Mouse (Mus musculus): ENCODE measurements at regions not wholly inside any gene's neighbourhood (a gene's known extent, or its start where the extent isn't known, plus 50 kb on each side); places are given as distances from the start of the nearest gene placed in this dataset.

GRCm38 (mm10) chr9:117904621-117905020 is 135.7 kb upstream of the Azi2 start:
- no peaks in the 10 kb centered on the region for H3K4me1 ChIP-seq
- no peak overlapping the region for H3K27ac ChIP-seq
- no peak for ATAC-seq
- no peaks in the 10 kb centered on the region for H3K27me3 ChIP-seq
- no peak overlapping the region for H3K9ac ChIP-seq
- H3K9me3 ChIP-seq (replicated peaks) = no peaks in the 10 kb centered on the region
- H3K4me2 ChIP-seq = no peak overlapping the region
- WGBS = 92% methylated on average over 8 of the region's 8 CpGs
- no peak overlapping the region for H3K4me3 ChIP-seq
- H3K36me3 ChIP-seq (ENCODE audit: poor library complexity, severe bottlenecking) = no peaks in the 10 kb centered on the region

DNA sequence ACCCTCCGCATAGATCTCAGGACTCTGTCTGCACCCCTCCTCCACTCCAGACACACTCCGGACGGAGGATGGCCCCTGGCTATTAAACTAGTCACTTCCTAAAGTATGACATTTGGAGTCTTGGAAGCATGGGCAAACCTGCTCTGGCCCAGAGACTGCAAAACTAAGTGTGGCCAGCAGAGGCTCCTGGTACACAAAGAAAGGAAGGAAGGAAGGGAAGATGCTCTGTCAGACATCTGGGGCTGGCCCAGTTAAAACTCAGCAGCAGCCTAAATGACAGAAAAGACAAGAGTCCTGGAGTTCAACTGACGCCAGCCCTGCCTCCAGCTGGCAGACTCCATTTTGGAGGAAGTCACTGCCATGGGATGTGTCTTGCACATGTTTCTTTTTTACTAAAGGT is 137.3 kb upstream of the Azi2 start:
- Histone ChIP-seq H3K4me1 (no peaks in the 10 kb centered on the region), H3K4me2 (no peak overlapping the region), H3K4me3 (no peak overlapping the region), H3K36me3 (ENCODE audit: poor library complexity, severe bottlenecking) (no peaks in the 10 kb centered on the region), H3K9ac (no peak overlapping the region), H3K9me3 (replicated peaks) (no peaks in the 10 kb centered on the region), H3K27me3 (no peaks in the 10 kb centered on the region), H3K27ac (no peak overlapping the region)
- no peak for ATAC-seq
- 69% methylated on average over 4 of the region's 4 CpGs for WGBS

DNA sequence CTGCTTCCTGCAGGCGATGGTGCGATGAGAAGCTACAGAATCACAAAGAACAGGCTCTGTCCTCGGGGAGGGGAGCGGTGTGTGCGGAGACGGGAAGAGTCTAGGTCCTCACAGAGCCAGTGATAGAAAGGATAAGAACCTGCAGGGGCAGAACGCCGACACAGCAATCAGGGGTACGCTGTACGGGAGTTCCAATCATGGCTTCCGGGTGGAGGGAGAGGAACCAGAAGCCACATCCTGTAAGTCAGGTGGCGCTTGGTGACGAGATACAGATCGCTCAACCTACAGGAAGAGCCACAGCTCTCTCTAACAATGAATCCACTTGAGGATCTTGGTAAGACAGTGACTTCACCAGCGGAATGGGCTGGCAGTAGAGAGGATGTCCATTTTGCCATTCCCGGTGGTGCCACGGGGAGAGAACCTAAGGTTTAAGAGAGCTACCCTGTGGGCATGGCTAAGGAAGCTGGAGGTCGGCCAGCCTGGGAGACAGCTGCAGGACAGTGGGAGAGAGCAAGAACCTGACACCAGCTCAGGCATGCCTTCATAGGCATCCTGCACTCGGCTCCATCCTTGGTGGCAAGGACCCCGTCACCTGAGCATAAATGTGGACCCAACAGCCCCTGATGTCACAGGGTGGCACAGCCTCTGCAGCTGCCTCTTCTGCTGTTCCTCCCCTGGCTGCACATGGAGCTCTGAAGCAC is 137.9 kb upstream of the Azi2 start:
- no peaks in the 10 kb centered on the region for H3K27me3 ChIP-seq
- H3K9ac ChIP-seq = no peak overlapping the region
- H3K4me3 ChIP-seq = no peak overlapping the region
- H3K9me3 ChIP-seq (replicated peaks) = no peaks in the 10 kb centered on the region
- H3K36me3 ChIP-seq (ENCODE audit: poor library complexity, severe bottlenecking) = no peaks in the 10 kb centered on the region
- no peak for ATAC-seq
- no peaks in the 10 kb centered on the region for H3K4me1 ChIP-seq
- H3K4me2 ChIP-seq = no peak overlapping the region
- no peak overlapping the region for H3K27ac ChIP-seq
- WGBS = 90% methylated on average over 20 of the region's 20 CpGs

DNA sequence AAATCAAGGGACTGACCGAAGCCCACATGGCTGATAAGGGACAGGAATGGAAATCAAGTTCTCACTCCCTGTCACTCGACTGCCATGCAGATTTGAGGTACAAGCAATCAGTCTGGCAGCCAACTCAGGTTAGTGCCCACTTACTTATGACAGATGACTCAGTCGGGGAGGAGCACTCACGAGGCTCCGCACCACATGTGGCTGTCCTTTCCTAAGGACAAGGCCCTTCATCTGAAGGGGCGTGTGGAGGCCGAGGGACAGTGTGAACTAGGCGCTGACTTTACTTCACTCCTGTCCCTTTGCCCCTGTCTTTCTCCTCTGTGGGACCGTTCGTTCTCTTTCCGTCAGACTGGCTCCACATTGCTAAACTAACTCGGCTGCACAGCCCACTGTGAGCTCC is 139.7 kb upstream of the Azi2 start:
- H3K4me3 ChIP-seq = no peak overlapping the region
- no peak overlapping the region for H3K27ac ChIP-seq
- no peak for ATAC-seq
- H3K4me2 ChIP-seq = no peak overlapping the region
- WGBS = 88% methylated on average over 12 of the region's 12 CpGs
- no peaks in the 10 kb centered on the region for H3K27me3 ChIP-seq
- H3K4me1 ChIP-seq = no peaks in the 10 kb centered on the region
- no peaks in the 10 kb centered on the region for H3K9me3 ChIP-seq (replicated peaks)
- H3K36me3 ChIP-seq (ENCODE audit: poor library complexity, severe bottlenecking) = no peaks in the 10 kb centered on the region
- H3K9ac ChIP-seq = no peak overlapping the region

GRCm38 (mm10) chr9:117896517-117896916 is 143.8 kb upstream of the Azi2 start:
- Histone ChIP-seq H3K27me3 (no peaks in the 10 kb centered on the region), H3K4me3 (no peak overlapping the region), H3K36me3 (ENCODE audit: poor library complexity, severe bottlenecking) (no peaks in the 10 kb centered on the region), H3K4me1 (no peaks in the 10 kb centered on the region), H3K27ac (no peak overlapping the region), H3K9me3 (replicated peaks) (no peaks in the 10 kb centered on the region), H3K9ac (no peak overlapping the region), H3K4me2 (no peak overlapping the region)
- ATAC-seq = no peak
- WGBS = 85% methylated on average over 8 of the region's 8 CpGs

DNA sequence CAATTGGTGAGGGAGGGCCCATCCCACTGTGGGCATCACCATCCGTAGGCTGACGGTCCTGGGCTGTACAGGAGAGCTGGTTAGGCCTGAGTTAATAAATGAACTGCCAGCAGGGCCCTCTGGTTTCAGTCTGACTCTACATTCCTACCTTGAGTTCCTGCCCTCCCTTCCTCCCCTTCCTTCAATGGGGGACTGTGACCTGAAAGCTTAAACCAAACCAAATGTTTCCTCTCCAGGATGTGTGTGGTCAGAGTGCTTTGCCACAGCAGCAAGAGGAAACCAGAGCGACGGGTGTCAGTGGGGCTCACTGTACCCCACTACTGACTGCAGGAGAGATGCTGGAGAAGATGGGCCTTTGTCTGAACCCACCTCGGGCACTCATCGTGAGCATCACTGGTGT is 147.7 kb upstream of the Azi2 start:
- H3K9ac ChIP-seq = no peak overlapping the region
- H3K36me3 ChIP-seq (ENCODE audit: poor library complexity, severe bottlenecking) = no peaks in the 10 kb centered on the region
- 88% methylated on average over 6 of the region's 6 CpGs for WGBS
- no peaks in the 10 kb centered on the region for H3K27me3 ChIP-seq
- H3K4me1 ChIP-seq = no peaks in the 10 kb centered on the region
- no peak overlapping the region for H3K4me3 ChIP-seq
- H3K27ac ChIP-seq = no peak overlapping the region
- no peak overlapping the region for H3K4me2 ChIP-seq
- H3K9me3 ChIP-seq (replicated peaks) = no peaks in the 10 kb centered on the region
- ATAC-seq = no peak

GRCm38 (mm10) chr9:117873172-117873571 is 167.1 kb upstream of the Azi2 start:
- H3K4me2 ChIP-seq = peak overlapping the region; percentile 89
- H3K9me3 ChIP-seq (replicated peaks) = no peaks in the 10 kb centered on the region
- peaks cover 27% of the 10 kb centered on the region for H3K4me1 ChIP-seq
- peaks cover 16% of the 10 kb centered on the region for H3K27me3 ChIP-seq
- ATAC-seq = no peak; the same call in 1 of the 2 replicates
- no peak overlapping the region for H3K27ac ChIP-seq
- H3K9ac ChIP-seq = peak overlapping the region; percentile 78
- no peaks in the 10 kb centered on the region for H3K36me3 ChIP-seq (ENCODE audit: poor library complexity, severe bottlenecking)
- H3K4me3 ChIP-seq = peak overlapping the region; percentile 65
- WGBS = 35% methylated on average over 8 of the region's 8 CpGs

- ATAC-seq = peak; percentile 84
- Histone ChIP-seq H3K9ac (peak overlapping the region; percentile 78), H3K4me3 (peak overlapping the region; percentile 65), H3K4me2 (peak overlapping the region; percentile 89), H3K9me3 (replicated peaks) (no peaks in the 10 kb centered on the region), H3K27ac (peak overlapping the region; percentile 53), H3K4me1 (peaks cover 27% of the 10 kb centered on the region), H3K27me3 (peaks cover 16% of the 10 kb centered on the region), H3K36me3 (ENCODE audit: poor library complexity, severe bottlenecking) (no peaks in the 10 kb centered on the region)
- under 1% methylated on average over 64 of the region's 70 CpGs for WGBS
Observed at GRCm38 (mm10) chr9:117872387-117873081, 167.8 kb upstream of the Azi2 start.

DNA sequence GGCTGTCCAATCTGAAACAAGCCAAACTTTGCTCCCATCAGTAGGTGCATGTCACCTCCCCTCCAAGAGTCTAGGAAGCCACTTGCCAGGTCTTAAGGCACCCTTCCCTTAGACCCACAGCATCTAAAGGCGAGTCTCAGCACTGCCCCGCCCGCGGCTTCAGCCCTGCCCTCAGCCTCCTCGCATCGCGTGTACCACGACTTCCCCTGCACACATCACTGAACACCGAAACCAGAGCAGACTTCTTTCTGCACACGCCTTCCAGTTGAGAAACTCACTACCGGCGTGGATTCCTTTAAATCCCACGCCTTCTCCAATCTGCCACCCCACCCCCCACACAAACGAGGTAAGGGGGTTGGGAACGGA is 168.3 kb upstream of the Azi2 start:
- H3K36me3 ChIP-seq (ENCODE audit: poor library complexity, severe bottlenecking) = no peaks in the 10 kb centered on the region
- H3K4me2 ChIP-seq = peak overlapping the region; percentile 89
- H3K9ac ChIP-seq = peak overlapping the region; percentile 78
- WGBS = under 1% methylated on average over 15 of the region's 15 CpGs
- H3K4me1 ChIP-seq = peaks cover 27% of the 10 kb centered on the region
- ATAC-seq = peak; percentile 54
- H3K27ac ChIP-seq = peak overlapping the region; percentile 53
- peaks cover 16% of the 10 kb centered on the region for H3K27me3 ChIP-seq
- no peaks in the 10 kb centered on the region for H3K9me3 ChIP-seq (replicated peaks)
- H3K4me3 ChIP-seq = peak overlapping the region; percentile 65

GRCm38 (mm10) chr9:117870616-117871015 is 169.7 kb upstream of the Azi2 start:
- 18% methylated on average over 11 of the region's 11 CpGs for WGBS
- Histone ChIP-seq H3K36me3 (ENCODE audit: poor library complexity, severe bottlenecking) (no peaks in the 10 kb centered on the region), H3K4me1 (peaks cover 27% of the 10 kb centered on the region), H3K4me2 (peak overlapping the region; percentile 89), H3K27ac (no peak overlapping the region), H3K27me3 (peaks cover 16% of the 10 kb centered on the region), H3K4me3 (peak overlapping the region; percentile 65; the same call in 1 of the 2 replicates), H3K9me3 (replicated peaks) (no peaks in the 10 kb centered on the region), H3K9ac (no peak overlapping the region)
- ATAC-seq = peak; percentile 39; the same call in 1 of the 2 replicates

- 92% methylated on average over 3 of the region's 3 CpGs for WGBS
- H3K4me2 ChIP-seq = no peak overlapping the region
- H3K36me3 ChIP-seq (ENCODE audit: poor library complexity, severe bottlenecking) = no peaks in the 10 kb centered on the region
- no peak for ATAC-seq
- no peak overlapping the region for H3K27ac ChIP-seq
- no peak overlapping the region for H3K9ac ChIP-seq
- no peaks in the 10 kb centered on the region for H3K9me3 ChIP-seq (replicated peaks)
- H3K27me3 ChIP-seq = no peaks in the 10 kb centered on the region
- 0 out of 2 replicates have a peak, but pooled peaks cover 3% of the 10 kb centered on the region for H3K4me1 ChIP-seq
- H3K4me3 ChIP-seq = no peak overlapping the region
Observed at GRCm38 (mm10) chr9:117863944-117864343, 176.4 kb upstream of the Azi2 start.

DNA sequence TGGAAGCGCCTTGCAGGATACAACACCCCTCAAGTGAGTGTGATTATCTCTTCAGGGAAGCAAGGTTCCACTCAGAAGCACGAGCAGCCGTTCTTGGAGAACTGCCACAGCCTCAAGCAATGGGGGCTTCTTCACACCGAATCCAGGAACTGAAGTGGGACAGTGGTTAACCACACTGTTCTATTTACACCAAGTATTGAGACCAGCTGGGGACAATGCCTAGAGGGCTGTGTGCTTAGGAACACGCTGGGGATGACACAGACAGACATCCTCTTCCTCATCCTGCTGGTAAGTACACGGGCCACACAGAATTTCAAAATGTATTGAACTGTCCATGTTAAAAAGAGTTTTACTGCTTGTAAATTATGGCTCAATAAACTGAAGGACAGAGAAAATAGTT is 177.0 kb upstream of the Azi2 start:
- no peak overlapping the region for H3K9ac ChIP-seq
- 89% methylated on average over 6 of the region's 6 CpGs for WGBS
- 0 out of 2 replicates have a peak, but pooled peaks cover 3% of the 10 kb centered on the region for H3K4me1 ChIP-seq
- no peak overlapping the region for H3K4me3 ChIP-seq
- H3K4me2 ChIP-seq = no peak overlapping the region
- H3K36me3 ChIP-seq (ENCODE audit: poor library complexity, severe bottlenecking) = no peaks in the 10 kb centered on the region
- no peaks in the 10 kb centered on the region for H3K27me3 ChIP-seq
- no peak overlapping the region for H3K27ac ChIP-seq
- no peak for ATAC-seq
- H3K9me3 ChIP-seq (replicated peaks) = no peaks in the 10 kb centered on the region

Data from forebrain, embryonic 13.5 days (tissue).